Mouse (Mus musculus): ENCODE data around the gene Vmn2r51. TPM values are rescaled to one million over a fixed set of nuclear protein-coding genes. Genes with fewer than 3 reads are reported as not detected.
"Not testable (repeated sequence)": the region's sequence is repeated elsewhere in the genome, so short reads cannot be mapped to it uniquely, and the experiment has no call there.

Vmn2r51 gene
- polyA plus RNA-seq (2015; fragmentation: Nextera tagmentation; extraction: Ambion mirVana), result not detected in 2 replicates

- not testable (repeated sequence) for H3K27ac ChIP-seq (ENCODE audit: low read length); H3K4me3 ChIP-seq (replicated peaks; ENCODE audit: low read length); H3K4me2 ChIP-seq (ENCODE audit: low read length); H3K9ac ChIP-seq (replicated peaks; ENCODE audit: low read depth, low read length); H3K4me1 ChIP-seq (replicated peaks; ENCODE audit: control insufficient read depth, insufficient read depth, low read length); H3K36me3 ChIP-seq (ENCODE audit: control insufficient read depth, insufficient read depth); H3K27me3 ChIP-seq (replicated peaks; ENCODE audit: control insufficient read depth, insufficient read depth, low read length); ATAC-seq; H3K9me3 ChIP-seq (ENCODE audit: control insufficient read depth, low read length)
- 58% methylated on average over 1 of the region's 1 CpGs for WGBS
Measured at GRCm38 (mm10) chr7:10105641-10106040, at the start of gene Vmn2r51. TSS of gene Vmn2r51 (minus strand) at chr7:10105741.

GRCm38 (mm10) chr7:10053196-10053595, 52.3 kb downstream of the Vmn2r51 start, which contains the start of gene Vmn2r50:
TSS of gene Vmn2r50 (minus strand) at chr7:10053296.
- H3K36me3 ChIP-seq (ENCODE audit: control insufficient read depth, insufficient read depth); H3K4me3 ChIP-seq (replicated peaks; ENCODE audit: low read length); H3K9ac ChIP-seq (replicated peaks; ENCODE audit: low read depth, low read length); ATAC-seq; H3K9me3 ChIP-seq (ENCODE audit: control insufficient read depth, low read length); H3K4me1 ChIP-seq (replicated peaks; ENCODE audit: control insufficient read depth, insufficient read depth, low read length); H3K27me3 ChIP-seq (replicated peaks; ENCODE audit: control insufficient read depth, insufficient read depth, low read length); H3K27ac ChIP-seq (ENCODE audit: low read length); H3K4me2 ChIP-seq (ENCODE audit: low read length): not testable (repeated sequence)

Other genes with a start within 250 kb of the Vmn2r51 start
- not detected in 2 replicates for gene Vmn2r48, start 152.2 kb downstream of the Vmn2r51 start, polyA plus RNA-seq (2015; fragmentation: Nextera tagmentation; extraction: Ambion mirVana)
- gene Vmn2r49, start 113.5 kb downstream of the Vmn2r51 start, polyA plus RNA-seq (2015; fragmentation: Nextera tagmentation; extraction: Ambion mirVana), result not detected in 2 replicates
- not detected in 2 replicates for gene Vmn2r50, start 52.4 kb downstream of the Vmn2r51 start, polyA plus RNA-seq (2015; fragmentation: Nextera tagmentation; extraction: Ambion mirVana)
- gene Vmn2r52, start 70.8 kb upstream of the Vmn2r51 start, polyA plus RNA-seq (2015; fragmentation: Nextera tagmentation; extraction: Ambion mirVana), result not detected in 2 replicates
- gene Vmn1r66, start 172.3 kb upstream of the Vmn2r51 start, polyA plus RNA-seq (2015; fragmentation: Nextera tagmentation; extraction: Ambion mirVana), result not detected in 2 replicates